Mouse (Mus musculus) cerebellum, postnatal 10 days (tissue): Measurements from ENCODE around the gene Crabp2.
A peak's percentile ranks its signal among the peaks of the same experiment; 100 is the strongest.

ENCODE experiments used
- DNase-seq, 2 experiments: peaks; one replicate each; pipeline ENCODE4 v3.0.0; 2021; ENCODE audit warnings: mixed read lengths in 2 of 2

The Crabp2 gene

DNA sequence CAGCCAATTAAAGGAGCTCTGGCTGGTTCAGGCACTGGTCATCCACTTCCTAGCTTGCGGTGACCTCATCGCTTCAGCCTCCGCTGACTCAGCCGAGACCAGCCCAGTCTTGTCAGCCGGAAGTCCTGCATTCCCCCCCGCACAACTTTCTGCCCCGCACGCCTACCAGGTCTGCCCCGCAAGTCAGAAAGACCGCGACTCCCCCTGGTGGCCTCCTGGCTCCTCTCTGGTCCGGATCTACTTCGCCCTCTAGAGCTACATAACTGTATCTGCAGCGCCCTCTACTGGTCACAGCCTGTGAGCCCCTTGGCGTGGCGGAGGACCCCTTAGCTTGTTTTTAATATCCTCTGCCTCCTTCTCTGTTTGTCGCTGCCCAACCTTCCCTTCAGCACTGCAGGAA lies 38.4 kb downstream of the Crabp2 start:
- peak; percentile 99 to 100 for DNase-seq

DNA sequence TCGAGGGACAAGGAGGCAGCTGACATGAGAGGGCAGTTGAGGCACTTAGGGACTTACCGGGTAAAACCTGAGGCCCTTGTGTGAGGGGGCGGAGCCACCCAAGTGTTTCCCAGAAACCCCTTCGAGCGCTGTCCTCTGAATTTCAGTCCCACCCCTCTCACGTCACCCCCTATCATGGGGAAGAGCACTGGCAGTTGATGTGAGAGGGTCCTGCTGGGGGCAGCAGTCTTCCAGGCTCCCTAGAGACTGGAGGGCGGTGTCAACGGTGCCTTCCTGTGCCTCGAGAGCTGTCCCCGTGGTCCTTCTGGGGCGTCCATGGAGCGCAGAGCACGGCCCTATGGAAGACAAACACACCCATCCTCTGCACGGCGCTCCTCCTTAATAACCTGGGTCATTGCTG lies 39.2 kb downstream of the Crabp2 start:
- peak; percentile 72 to 76 for DNase-seq

DNA sequence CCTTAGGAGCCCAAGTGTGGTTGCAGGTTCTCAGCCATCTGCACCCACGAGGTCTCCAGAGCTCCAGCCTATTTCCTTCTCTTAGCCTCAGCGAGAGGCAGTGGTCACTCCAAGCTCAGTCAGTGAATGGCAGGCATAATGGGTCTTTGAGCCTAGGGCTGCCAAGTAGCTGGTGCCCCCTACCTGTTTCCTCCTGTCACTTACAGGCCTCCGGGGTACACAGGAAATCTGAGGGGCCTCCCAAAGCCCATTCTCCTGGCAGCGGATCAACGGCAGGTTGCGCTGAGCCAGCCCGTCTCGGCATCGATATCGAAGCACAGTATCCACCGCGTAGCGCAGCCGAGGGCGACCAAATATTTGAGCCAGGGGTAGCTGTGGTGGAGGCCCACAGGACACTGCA lies 39.6 kb downstream of the Crabp2 start:
- DNase-seq = peak; percentile 78 to 84

DNA sequence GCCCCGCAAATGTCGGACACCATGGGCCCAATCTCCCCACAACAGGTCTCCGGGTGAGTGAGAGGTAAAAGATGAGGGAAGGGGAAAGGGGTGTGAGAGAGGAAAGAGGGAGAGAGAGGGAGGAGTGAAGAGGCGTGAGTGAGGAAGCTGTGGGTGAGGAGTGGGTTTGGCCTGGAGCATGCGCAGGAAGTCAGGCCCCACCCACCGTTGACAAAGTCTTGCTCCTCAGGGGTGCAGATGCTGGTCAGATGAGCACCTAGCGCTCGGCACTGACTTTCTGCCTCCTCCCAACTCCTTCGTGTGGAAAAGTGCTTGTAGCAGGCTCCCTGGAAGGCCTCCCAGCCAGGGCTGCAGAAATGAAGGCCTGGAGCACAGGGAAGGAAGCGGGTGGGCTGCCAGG lies 41.5 kb downstream of the Crabp2 start:
- DNase-seq = no peak

DNA sequence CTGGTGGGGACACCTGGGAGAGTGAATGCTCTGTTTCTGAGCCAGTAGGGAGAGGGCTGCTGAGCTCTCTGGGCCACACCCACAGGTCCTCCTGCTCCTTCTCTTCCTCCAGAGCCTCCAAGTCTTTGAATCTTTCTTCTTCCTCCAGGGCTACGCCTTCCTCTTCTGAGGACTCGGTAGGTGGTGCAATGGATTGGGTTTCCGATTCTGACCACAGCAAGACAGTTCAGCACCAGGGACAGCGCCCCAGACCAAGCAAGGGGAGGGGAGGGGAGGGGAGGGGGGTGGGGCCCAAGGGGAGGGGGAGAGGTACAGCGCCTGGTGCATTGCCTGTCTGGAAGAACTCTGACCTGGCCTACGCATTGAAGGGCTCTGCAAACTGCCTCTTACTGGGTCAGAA lies 45.0 kb downstream of the Crabp2 start:
- DNase-seq = no peak

DNA sequence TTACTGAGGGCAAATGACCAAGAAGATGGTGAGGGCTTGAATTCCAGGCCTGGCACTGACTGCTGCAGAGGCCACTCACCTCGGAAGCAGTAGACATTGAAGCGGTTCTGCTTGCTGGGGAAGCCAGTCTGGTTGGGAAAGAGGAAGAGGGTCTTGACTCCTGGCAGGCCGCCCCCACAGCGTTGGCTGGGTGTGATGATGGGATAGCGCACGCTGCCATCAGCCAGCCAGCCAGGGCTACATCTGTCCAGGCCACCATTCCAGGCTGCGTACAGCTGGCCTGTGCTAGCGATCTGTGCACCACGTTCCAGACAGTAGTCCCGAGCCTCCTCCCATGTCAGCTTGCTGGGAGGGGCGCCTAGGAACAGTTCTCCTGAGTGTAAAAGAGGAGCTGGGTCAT lies 46.9 kb downstream of the Crabp2 start:
- DNase-seq = no peak

DNA sequence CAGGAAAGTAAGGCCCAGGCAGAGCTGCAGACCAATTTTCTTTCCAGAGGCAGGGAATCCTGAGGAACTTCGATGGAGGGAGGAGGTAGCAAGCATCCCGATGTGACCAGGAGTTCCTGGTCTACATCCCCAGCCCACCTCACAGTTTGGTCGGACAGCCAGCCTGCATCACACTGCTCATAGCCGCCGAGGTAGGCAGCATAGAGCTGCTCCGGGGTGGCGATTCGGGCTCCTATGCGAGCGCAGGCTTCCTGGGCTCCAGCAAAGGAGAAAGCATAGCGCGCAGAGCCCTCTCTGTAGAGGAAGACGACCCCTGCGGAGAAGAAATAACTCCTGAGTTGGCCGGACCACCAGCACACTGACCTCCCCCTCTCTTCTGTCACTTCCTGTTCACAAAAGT lies 47.9 kb downstream of the Crabp2 start:
- no peak for DNase-seq

DNA sequence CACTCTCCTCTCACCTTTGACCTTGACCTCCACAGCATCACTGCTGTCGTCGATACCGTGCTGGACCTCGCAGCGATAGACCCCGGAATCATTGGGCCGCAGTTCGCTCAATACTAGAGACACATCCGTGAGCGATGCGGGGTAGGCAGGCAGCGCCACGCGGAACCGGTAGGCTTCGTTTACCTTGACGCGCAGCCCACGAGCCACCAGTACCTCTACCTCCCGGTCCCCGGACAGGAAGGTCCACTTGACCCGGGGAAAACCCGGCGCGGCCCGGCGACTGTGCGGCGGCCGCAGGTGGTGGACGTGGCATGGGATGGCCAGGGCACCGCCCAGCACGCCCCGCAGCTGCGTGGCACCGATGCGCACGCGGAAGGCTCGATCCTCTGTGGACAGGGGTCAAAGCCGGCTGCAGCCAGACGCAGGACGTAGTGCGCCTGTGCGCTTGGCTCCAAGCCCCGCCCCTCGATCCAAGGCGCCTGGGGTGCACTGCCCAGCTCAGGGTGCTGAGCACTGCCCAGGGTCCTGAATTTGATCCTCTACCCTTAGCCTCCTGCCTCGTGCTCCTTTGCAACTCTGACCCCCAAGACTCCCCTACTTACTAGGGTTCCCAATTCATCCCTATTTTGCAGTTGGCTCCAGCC lies 48.6 kb downstream of the Crabp2 start:
- DNase-seq = peak; percentile 49 to 57

DNA sequence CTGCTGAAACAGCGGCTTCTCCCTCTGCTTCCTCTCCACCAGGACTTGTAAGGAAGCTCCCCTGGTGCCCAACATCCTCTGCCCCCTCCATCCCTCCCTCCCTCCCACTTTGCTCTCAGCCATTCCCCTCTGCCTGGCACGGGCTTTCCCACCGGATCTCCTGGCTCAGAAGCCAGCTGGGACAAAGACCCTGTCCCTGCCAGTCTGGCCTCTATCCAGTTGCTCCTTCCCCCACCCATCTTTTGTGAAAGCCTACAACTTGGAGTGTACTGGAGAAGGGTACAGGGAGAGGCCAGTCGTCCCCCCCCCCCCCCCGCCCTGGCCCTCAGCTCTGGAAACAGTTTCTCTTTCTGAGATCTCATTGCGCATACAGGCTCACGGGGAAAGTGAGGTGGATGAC lies 50.3 kb downstream of the Crabp2 start:
- peak; percentile 68 to 79 for DNase-seq

DNA sequence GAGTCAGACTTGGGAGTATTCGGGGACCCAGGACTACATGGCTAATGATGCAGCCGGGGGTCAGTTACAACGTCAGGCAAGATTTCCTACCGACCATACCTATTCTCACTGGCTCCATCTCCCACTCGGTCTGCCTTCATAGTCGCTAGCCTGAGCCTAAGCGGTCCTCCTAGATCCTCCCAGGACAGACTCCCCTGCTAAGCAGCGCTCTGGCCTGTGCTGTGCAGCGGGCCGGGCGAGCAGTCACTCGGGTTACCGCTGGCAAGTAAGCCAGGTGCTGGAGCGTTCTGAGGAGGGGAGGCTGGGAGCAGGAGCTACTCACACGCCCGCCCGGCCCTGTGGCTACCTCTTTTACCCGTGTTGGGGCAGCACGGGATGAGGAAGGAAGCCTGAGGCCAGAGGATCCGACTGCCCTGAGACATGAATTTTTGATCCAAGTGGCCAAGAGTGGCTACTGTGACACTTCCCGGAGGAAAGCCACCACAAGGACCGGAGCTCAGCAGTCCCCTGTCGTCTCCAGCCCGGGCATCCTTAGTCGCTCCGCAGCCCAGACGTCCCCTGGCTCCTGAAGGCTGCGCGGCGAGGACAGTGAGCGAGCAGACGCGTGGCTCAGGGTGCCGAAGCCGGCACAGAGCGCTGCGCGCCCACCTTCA lies 50.9 kb downstream of the Crabp2 start:
- DNase-seq = no peak

DNA sequence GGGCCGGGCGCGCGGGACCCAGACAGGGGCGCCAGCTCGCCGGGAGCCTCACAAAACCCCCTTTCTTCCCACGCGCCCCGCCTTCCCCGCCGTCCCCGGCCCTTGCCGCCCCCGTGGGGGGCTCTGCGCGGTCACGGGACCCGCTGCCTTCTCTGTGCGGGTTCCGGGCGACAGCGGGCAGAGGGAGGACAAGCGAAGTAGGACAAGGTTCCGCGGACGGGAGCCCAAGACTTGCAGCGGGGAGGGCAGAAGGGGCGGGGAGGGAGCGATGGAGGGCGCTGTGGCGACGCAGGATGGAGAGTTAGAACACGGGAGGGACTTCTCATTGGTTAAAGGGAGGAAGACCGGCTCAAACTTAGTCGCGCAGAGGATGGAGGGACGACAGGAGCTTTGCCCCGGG lies 51.7 kb downstream of the Crabp2 start, which contains the start of gene Bcan:
Bcan (minus strand) TSS at position 50 of the 400 bp plus-strand sequence.
- DNase-seq = peak; percentile 63 to 67

DNA sequence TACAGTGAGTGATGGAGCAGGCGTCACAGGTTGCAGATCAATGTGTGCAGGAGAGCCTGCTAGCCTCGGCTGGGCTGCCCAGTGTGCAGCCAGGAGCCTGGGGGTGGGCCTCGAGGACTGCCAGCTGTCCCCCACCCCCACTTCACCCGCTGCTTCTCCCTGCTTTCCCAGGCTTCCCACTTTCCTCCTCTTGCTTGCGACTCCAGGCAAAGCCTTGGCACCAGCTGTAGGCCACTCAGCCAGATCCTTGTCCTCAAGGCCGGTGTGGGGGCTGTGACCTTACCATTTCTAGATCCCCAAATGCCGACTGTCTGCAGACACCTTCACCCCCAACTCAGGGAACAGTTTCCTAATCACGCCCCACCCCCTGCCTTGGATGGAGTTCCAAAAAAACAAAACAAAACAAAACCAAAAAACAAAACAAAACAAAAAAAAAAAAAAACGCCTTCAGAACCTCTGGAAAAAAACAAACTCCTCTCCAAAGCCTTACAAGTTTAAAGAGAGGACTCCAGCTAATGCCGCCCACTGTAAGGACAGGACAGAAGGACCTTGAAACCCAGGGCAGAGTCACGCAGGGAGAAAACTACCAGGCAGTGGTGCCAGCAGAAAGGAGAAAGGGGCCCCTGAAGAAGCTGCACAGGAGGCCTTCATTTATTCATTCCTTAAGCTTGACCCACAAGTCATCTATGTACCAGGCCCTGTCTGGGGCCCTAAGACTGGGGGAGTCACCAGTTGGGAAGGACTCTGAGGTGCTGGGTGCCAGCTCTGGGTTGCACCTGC lies 52.5 kb downstream of the Crabp2 start:
- DNase-seq = peak in 1 of 2 experiments; percentile 64

DNA sequence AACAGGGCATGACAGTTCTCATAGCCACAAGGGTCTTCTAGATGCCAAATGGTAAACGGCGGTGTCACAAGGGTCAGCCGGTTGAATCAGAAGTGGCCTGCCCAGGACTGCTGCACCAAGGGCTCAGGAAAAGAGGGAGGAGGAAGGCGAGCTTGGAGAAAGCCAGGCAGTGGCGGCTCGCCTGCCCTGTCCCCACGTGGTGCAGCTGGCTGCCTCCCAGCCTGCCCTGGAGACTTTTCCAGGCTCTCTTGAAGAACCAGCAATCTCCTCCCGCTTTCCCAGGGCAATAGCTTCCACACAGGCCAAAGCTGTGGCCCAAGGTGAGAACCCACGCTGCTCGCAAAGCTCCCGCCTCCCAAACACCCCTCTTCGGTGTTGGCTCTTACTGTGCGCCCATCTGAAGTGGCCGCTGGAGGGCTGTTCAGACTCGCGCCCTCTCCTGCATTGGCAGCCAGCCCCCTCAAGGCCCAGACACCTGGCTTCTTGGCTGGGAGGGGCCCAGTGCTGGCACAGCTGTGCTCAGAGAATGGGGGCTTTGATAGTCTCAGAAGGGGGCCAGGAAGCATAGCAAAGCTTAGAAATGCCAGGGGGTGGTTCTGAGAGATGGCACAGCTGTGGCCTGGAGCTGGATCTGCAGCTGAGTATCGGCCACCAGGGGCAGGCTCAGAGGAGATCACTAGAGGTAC lies 54.0 kb downstream of the Crabp2 start:
- peak; percentile 69 to 78 for DNase-seq
